Mouse (Mus musculus): ENCODE results near the gene Caln1. TPM values are rescaled to one million over a fixed set of nuclear protein-coding genes. Genes with fewer than 3 reads are reported as not detected.

Caln1 gene
- polyA plus RNA-seq, 1 experiment from 2014 or later, result not detected

GRCm38 (mm10) chr5:130411516-130411915 is 42.3 kb downstream of the Caln1 start:
- Histone ChIP-seq H3K27ac (ENCODE audit: low read length) (no peak overlapping the region), H3K36me3 (ENCODE audit: control insufficient read depth, insufficient read depth, low read length) (no peaks in the 10 kb centered on the region), H3K4me1 (replicated peaks; ENCODE audit: control insufficient read depth, insufficient read depth, low read length) (no peaks in the 10 kb centered on the region), H3K9ac (ENCODE audit: low read length) (no peak overlapping the region), H3K9me3 (ENCODE audit: control insufficient read depth, low read length) (0 out of 2 replicates have a peak, but pooled peaks cover 2% of the 10 kb centered on the region), H3K4me2 (ENCODE audit: low read depth, low read length) (no peak overlapping the region), H3K27me3 (ENCODE audit: control insufficient read depth, insufficient read depth, low read depth, low read length) (no peaks in the 10 kb centered on the region), H3K4me3 (ENCODE audit: low read length) (no peak overlapping the region)
- 88% methylated on average over 17 of the region's 17 CpGs for WGBS
- ATAC-seq (ENCODE audit: low read depth), result no peak

GRCm38 (mm10) chr5:130447438-130447837 is 78.2 kb downstream of the Caln1 start:
- Histone ChIP-seq H3K4me3 (ENCODE audit: low read length) (no peak overlapping the region), H3K36me3 (ENCODE audit: control insufficient read depth, insufficient read depth, low read length) (no peaks in the 10 kb centered on the region), H3K27me3 (ENCODE audit: control insufficient read depth, insufficient read depth, low read depth, low read length) (peaks cover 46% of the 10 kb centered on the region), H3K4me2 (ENCODE audit: low read depth, low read length) (no peak overlapping the region), H3K9ac (ENCODE audit: low read length) (no peak overlapping the region), H3K27ac (ENCODE audit: low read length) (no peak overlapping the region), H3K4me1 (replicated peaks; ENCODE audit: control insufficient read depth, insufficient read depth, low read length) (no peaks in the 10 kb centered on the region), H3K9me3 (ENCODE audit: control insufficient read depth, low read length) (no peaks in the 10 kb centered on the region)
- 31% methylated on average over 6 of the region's 6 CpGs for WGBS
- ATAC-seq (ENCODE audit: low read depth), result no peak

- H3K4me2 ChIP-seq (ENCODE audit: low read depth, low read length), result peak overlapping the region; percentile 53
- no peaks in the 10 kb centered on the region for H3K9me3 ChIP-seq (ENCODE audit: control insufficient read depth, low read length)
- no peaks in the 10 kb centered on the region for H3K4me1 ChIP-seq (replicated peaks; ENCODE audit: control insufficient read depth, insufficient read depth, low read length)
- H3K27ac ChIP-seq (ENCODE audit: low read length), result no peak overlapping the region
- no peak for ATAC-seq (ENCODE audit: low read depth)
- H3K9ac ChIP-seq (ENCODE audit: low read length), result no peak overlapping the region
- WGBS, result 0% methylated on average over 20 of the region's 20 CpGs
- H3K27me3 ChIP-seq (ENCODE audit: control insufficient read depth, insufficient read depth, low read depth, low read length), result peaks cover 46% of the 10 kb centered on the region
- peak overlapping the region; percentile 39 for H3K4me3 ChIP-seq (ENCODE audit: low read length)
- no peaks in the 10 kb centered on the region for H3K36me3 ChIP-seq (ENCODE audit: control insufficient read depth, insufficient read depth, low read length)
Measured at GRCm38 (mm10) chr5:130448491-130448890, 79.2 kb downstream of the Caln1 start.

- Histone ChIP-seq H3K9ac (ENCODE audit: low read length) (no peak overlapping the region), H3K4me2 (ENCODE audit: low read depth, low read length) (peak overlapping the region; percentile 53), H3K36me3 (ENCODE audit: control insufficient read depth, insufficient read depth, low read length) (no peaks in the 10 kb centered on the region), H3K4me1 (replicated peaks; ENCODE audit: control insufficient read depth, insufficient read depth, low read length) (no peaks in the 10 kb centered on the region), H3K9me3 (ENCODE audit: control insufficient read depth, low read length) (no peaks in the 10 kb centered on the region), H3K27me3 (ENCODE audit: control insufficient read depth, insufficient read depth, low read depth, low read length) (peaks cover 46% of the 10 kb centered on the region), H3K27ac (ENCODE audit: low read length) (no peak overlapping the region), H3K4me3 (ENCODE audit: low read length) (peak overlapping the region; percentile 39)
- 1% methylated on average over 69 of the region's 77 CpGs for WGBS
- ATAC-seq (ENCODE audit: low read depth), result peak; percentile 47; the same call in 1 of the 2 replicates
Measured at GRCm38 (mm10) chr5:130448931-130449856, 79.9 kb downstream of the Caln1 start.

- Histone ChIP-seq H3K9ac (ENCODE audit: low read length) (no peak overlapping the region), H3K4me2 (ENCODE audit: low read depth, low read length) (no peak overlapping the region), H3K36me3 (ENCODE audit: control insufficient read depth, insufficient read depth, low read length) (no peaks in the 10 kb centered on the region), H3K9me3 (ENCODE audit: control insufficient read depth, low read length) (no peaks in the 10 kb centered on the region), H3K4me3 (ENCODE audit: low read length) (no peak overlapping the region), H3K27me3 (ENCODE audit: control insufficient read depth, insufficient read depth, low read depth, low read length) (peaks cover 46% of the 10 kb centered on the region), H3K4me1 (replicated peaks; ENCODE audit: control insufficient read depth, insufficient read depth, low read length) (no peaks in the 10 kb centered on the region), H3K27ac (ENCODE audit: low read length) (no peak overlapping the region)
- WGBS, result 7% methylated on average over 14 of the region's 14 CpGs
- ATAC-seq (ENCODE audit: low read depth), result no peak
Measured at GRCm38 (mm10) chr5:130450031-130450541, 80.8 kb downstream of the Caln1 start.

GRCm38 (mm10) chr5:130458076-130458475 is 88.8 kb downstream of the Caln1 start:
- Histone ChIP-seq H3K4me1 (replicated peaks; ENCODE audit: control insufficient read depth, insufficient read depth, low read length) (no peaks in the 10 kb centered on the region), H3K4me2 (ENCODE audit: low read depth, low read length) (no peak overlapping the region), H3K36me3 (ENCODE audit: control insufficient read depth, insufficient read depth, low read length) (no peaks in the 10 kb centered on the region), H3K9ac (ENCODE audit: low read length) (no peak overlapping the region), H3K27ac (ENCODE audit: low read length) (no peak overlapping the region), H3K4me3 (ENCODE audit: low read length) (no peak overlapping the region), H3K27me3 (ENCODE audit: control insufficient read depth, insufficient read depth, low read depth, low read length) (no peaks in the 10 kb centered on the region), H3K9me3 (ENCODE audit: control insufficient read depth, low read length) (no peaks in the 10 kb centered on the region)
- no peak for ATAC-seq (ENCODE audit: low read depth)
- 85% methylated on average over 7 of the region's 7 CpGs for WGBS

- no peaks in the 10 kb centered on the region for H3K9me3 ChIP-seq (ENCODE audit: control insufficient read depth, low read length)
- no peak overlapping the region for H3K27ac ChIP-seq (ENCODE audit: low read length)
- H3K4me1 ChIP-seq (replicated peaks; ENCODE audit: control insufficient read depth, insufficient read depth, low read length), result no peaks in the 10 kb centered on the region
- WGBS, result 67% methylated on average over 10 of the region's 10 CpGs
- no peak overlapping the region for H3K4me3 ChIP-seq (ENCODE audit: low read length)
- no peak for ATAC-seq (ENCODE audit: low read depth)
- H3K36me3 ChIP-seq (ENCODE audit: control insufficient read depth, insufficient read depth, low read length), result no peaks in the 10 kb centered on the region
- H3K27me3 ChIP-seq (ENCODE audit: control insufficient read depth, insufficient read depth, low read depth, low read length), result no peaks in the 10 kb centered on the region
- no peak overlapping the region for H3K4me2 ChIP-seq (ENCODE audit: low read depth, low read length)
- no peak overlapping the region for H3K9ac ChIP-seq (ENCODE audit: low read length)
Measured at GRCm38 (mm10) chr5:130472209-130472608, 103.0 kb downstream of the Caln1 start.

GRCm38 (mm10) chr5:130474876-130475275 is 105.6 kb downstream of the Caln1 start:
- no peaks in the 10 kb centered on the region for H3K36me3 ChIP-seq (ENCODE audit: control insufficient read depth, insufficient read depth, low read length)
- WGBS, result 72% methylated on average over 6 of the region's 6 CpGs
- no peak overlapping the region for H3K9ac ChIP-seq (ENCODE audit: low read length)
- no peak for ATAC-seq (ENCODE audit: low read depth)
- no peaks in the 10 kb centered on the region for H3K27me3 ChIP-seq (ENCODE audit: control insufficient read depth, insufficient read depth, low read depth, low read length)
- H3K9me3 ChIP-seq (ENCODE audit: control insufficient read depth, low read length), result no peaks in the 10 kb centered on the region
- H3K4me1 ChIP-seq (replicated peaks; ENCODE audit: control insufficient read depth, insufficient read depth, low read length), result no peaks in the 10 kb centered on the region
- no peak overlapping the region for H3K4me3 ChIP-seq (ENCODE audit: low read length)
- no peak overlapping the region for H3K4me2 ChIP-seq (ENCODE audit: low read depth, low read length)
- H3K27ac ChIP-seq (ENCODE audit: low read length), result no peak overlapping the region

- H3K27ac ChIP-seq (ENCODE audit: low read length), result no peak overlapping the region
- no peak for ATAC-seq (ENCODE audit: low read depth)
- H3K27me3 ChIP-seq (ENCODE audit: control insufficient read depth, insufficient read depth, low read depth, low read length), result no peaks in the 10 kb centered on the region
- H3K4me3 ChIP-seq (ENCODE audit: low read length), result no peak overlapping the region
- 56% methylated on average over 12 of the region's 12 CpGs for WGBS
- no peaks in the 10 kb centered on the region for H3K4me1 ChIP-seq (replicated peaks; ENCODE audit: control insufficient read depth, insufficient read depth, low read length)
- H3K9ac ChIP-seq (ENCODE audit: low read length), result no peak overlapping the region
- no peaks in the 10 kb centered on the region for H3K9me3 ChIP-seq (ENCODE audit: control insufficient read depth, low read length)
- no peaks in the 10 kb centered on the region for H3K36me3 ChIP-seq (ENCODE audit: control insufficient read depth, insufficient read depth, low read length)
- no peak overlapping the region for H3K4me2 ChIP-seq (ENCODE audit: low read depth, low read length)
Measured at GRCm38 (mm10) chr5:130476741-130477140, 107.5 kb downstream of the Caln1 start.

All from lung, embryonic 16.5 days (tissue).